Mouse (Mus musculus) heart, postnatal 0 days (tissue): ENCODE measurements around the gene Tut4.

Experiments
- CTCF ChIP-seq: IDR thresholded peaks from 2 replicates; pipeline ENCODE4 v1.5.1; 2016; ENCODE audit warnings: antibody characterized with exemption, control low read depth, low read depth
- EP300 ChIP-seq: IDR thresholded peaks from 2 replicates; pipeline ENCODE4 v1.6.1; 2016; ENCODE audit warnings: antibody characterized with exemption, low read depth

DNA sequence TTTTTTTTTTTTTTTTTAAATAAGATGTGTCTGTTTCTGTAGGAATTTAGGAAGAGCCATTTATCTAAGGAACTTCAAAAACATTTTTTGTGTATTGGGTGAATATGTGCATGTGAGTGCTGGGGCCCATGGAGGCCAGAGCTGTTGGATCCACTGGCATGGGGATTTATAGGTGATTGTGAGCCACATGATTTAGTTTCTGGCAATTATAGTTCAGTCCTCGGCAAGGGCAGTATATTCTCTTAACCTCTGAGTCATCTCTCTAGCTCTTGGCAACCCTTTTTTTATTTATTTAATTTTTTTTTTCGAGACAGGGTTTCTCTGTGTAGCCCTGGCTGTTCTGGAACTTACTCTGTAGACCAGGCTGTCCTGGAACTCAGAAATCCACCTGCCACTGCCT lies 14.4 kb downstream of the Tut4 start:
- no peak for TF ChIP-seq CTCF
- no peak for TF ChIP-seq EP300
